Mouse (Mus musculus) hindbrain, embryonic 12.5 days (tissue): ENCODE measurements around the gene Xpo6. TPM values are rescaled to one million over a fixed set of nuclear protein-coding genes. Genes with fewer than 3 reads are reported as not detected.

ENCODE experiments used
- ATAC-seq: fragments of 200-750 bp; cut with Nextera tagmentation; 2 replicates; pipeline ENCODE4 v1.8.0; 2017; ENCODE audit warnings: moderate TSS enrichment; ENCODE audit not compliant: low FRiP score
- H3K27ac ChIP-seq: fragments of 300-500 bp; sonication (generic); 2 replicates; pipeline ENCODE4 v1.5.1; 2016; ENCODE audit warnings: mild to moderate bottlenecking
- H3K27me3 ChIP-seq: fragments of 300-500 bp; sonication (generic); 2 replicates; pipeline ENCODE4 v1.6.1; 2016; ENCODE audit warnings: mild to moderate bottlenecking
- H3K36me3 ChIP-seq: fragments of 300-500 bp; sonication (generic); 2 replicates; pipeline ENCODE4 v1.6.1; 2016; ENCODE audit warnings: mild to moderate bottlenecking
- H3K4me1 ChIP-seq: fragments of 300-500 bp; sonication (generic); 2 replicates; pipeline ENCODE4 v1.6.1; 2016
- H3K4me2 ChIP-seq: fragments of 300-500 bp; sonication (generic); replicated peaks from 2 replicates; pipeline ENCODE4 v1.6.1; 2016; ENCODE audit warnings: mild to moderate bottlenecking
- H3K4me3 ChIP-seq: fragments of 300-500 bp; sonication (generic); 2 replicates; pipeline ENCODE4 v1.5.1; 2016; ENCODE audit warnings: mild to moderate bottlenecking
- H3K9ac ChIP-seq: fragments of 300-500 bp; sonication (generic); 2 replicates; pipeline ENCODE4 v1.6.1; 2016; ENCODE audit warnings: mild to moderate bottlenecking, moderate library complexity
- H3K9me3 ChIP-seq: fragments of 300-500 bp; sonication (generic); replicated peaks from 2 replicates; pipeline ENCODE4 v1.6.1; 2016; ENCODE audit warnings: mild to moderate bottlenecking
- WGBS: fragments of 180-500 bp; shearing (Covaris S2); methylation state at CpG from one replicate; pipeline ENCODE4 v1.1.7; 2016; 5-methylcytosine and 5-hydroxymethylcytosine counted together
- polyA plus RNA-seq: library from polyadenylated mRNA; unstranded; fragments of >200 nt; fragmentation: Nextera tagmentation; extraction: Ambion mirVana; gene quantifications from 2 replicates; pipeline ENCODE4 v1.2.1, GENCODE M21; 2016

Gene Xpo6
- polyA plus RNA-seq, 1 experiment from 2014 or later = 67.9 TPM

DNA sequence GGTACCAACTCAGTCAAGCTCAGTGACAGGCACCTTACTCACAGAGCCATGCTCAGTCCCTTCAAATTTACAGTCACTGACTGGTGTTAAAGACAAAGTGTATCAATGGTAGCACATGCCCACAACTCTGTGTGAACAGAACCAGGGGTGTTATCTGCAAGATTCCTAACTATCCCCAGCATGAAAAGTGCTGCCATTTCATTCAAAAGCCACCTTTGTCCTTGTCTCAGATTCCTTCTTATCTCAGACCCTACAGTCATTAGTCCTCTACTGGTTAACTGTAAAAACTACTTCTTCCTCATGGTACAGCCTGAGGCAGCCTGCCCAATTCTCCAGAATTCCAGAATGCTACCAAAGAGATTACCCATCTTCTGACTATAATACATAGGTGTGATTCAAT is 14.3 kb downstream of the Xpo6 start:
- no peak for ATAC-seq
- Histone ChIP-seq H3K9me3 (no peaks in the 10 kb centered on the region), H3K9ac (no peak overlapping the region), H3K4me3 (no peak overlapping the region), H3K4me1 (peaks cover 20% of the 10 kb centered on the region), H3K4me2 (no peak overlapping the region), H3K27ac (no peak overlapping the region), H3K27me3 (no peaks in the 10 kb centered on the region), H3K36me3 (no peaks in the 10 kb centered on the region)

DNA sequence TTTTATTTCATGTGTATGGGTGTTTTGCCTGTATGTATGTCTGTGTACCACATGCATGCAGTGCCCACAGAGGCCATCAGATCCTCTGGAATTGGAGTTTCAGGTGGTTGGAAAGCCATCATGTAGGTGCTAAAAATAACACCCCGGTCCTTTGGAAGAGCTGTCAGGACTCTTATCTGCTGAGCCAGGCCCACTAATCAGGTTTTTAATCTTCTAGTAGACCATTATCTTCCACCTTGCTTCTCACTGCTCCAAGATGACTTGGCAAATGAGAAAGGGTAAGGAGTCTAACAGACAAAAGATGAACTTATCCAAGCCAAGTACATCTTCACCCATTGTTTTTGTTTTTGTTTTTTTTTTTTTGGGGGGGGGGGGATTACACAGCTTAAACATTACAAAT is 16.7 kb downstream of the Xpo6 start:
- H3K4me2 ChIP-seq = no peak overlapping the region
- H3K4me3 ChIP-seq = no peak overlapping the region
- H3K9me3 ChIP-seq = no peaks in the 10 kb centered on the region
- no peaks in the 10 kb centered on the region for H3K36me3 ChIP-seq
- 90% methylated on average over 1 of the region's 1 CpGs for WGBS
- H3K27me3 ChIP-seq = no peaks in the 10 kb centered on the region
- ATAC-seq = no peak
- peaks cover 19% of the 10 kb centered on the region for H3K4me1 ChIP-seq
- no peak overlapping the region for H3K27ac ChIP-seq
- H3K9ac ChIP-seq = no peak overlapping the region

DNA sequence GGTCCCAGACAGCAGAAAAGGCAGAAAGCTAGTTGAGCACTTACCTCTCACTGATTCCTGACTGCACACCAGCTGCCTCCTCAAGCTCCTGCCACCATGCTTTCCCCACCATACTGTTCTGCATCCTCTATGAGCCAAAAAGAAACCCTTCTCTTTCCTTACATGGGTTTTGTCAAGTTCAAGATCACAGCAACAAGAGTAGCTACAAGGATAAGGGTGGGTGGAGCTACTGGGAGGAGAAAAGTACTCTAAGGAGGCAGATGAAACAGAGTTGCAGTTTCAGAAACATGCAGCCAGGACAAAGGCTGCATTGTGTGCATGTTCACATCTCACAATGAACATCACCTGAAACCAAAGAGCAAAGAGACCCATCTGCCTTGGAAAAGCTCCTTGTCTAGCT is 18.8 kb downstream of the Xpo6 start:
- no peak for ATAC-seq
- Histone ChIP-seq H3K27ac (no peak overlapping the region), H3K4me1 (peaks cover 19% of the 10 kb centered on the region), H3K9me3 (no peaks in the 10 kb centered on the region), H3K4me2 (no peak overlapping the region), H3K27me3 (no peaks in the 10 kb centered on the region), H3K4me3 (no peak overlapping the region), H3K9ac (no peak overlapping the region), H3K36me3 (no peaks in the 10 kb centered on the region)

- Histone ChIP-seq H3K4me3 (no peak overlapping the region), H3K4me2 (no peak overlapping the region), H3K9me3 (no peaks in the 10 kb centered on the region), H3K27ac (no peak overlapping the region), H3K27me3 (no peaks in the 10 kb centered on the region), H3K4me1 (peaks cover 19% of the 10 kb centered on the region), H3K9ac (no peak overlapping the region), H3K36me3 (no peaks in the 10 kb centered on the region)
- 81% methylated on average over 3 of the region's 3 CpGs for WGBS
- no peak for ATAC-seq
Observed at GRCm38 (mm10) chr7:126180956-126181355, 19.3 kb downstream of the Xpo6 start.

- no peak for ATAC-seq
- no peak overlapping the region for H3K9ac ChIP-seq
- H3K27me3 ChIP-seq = no peaks in the 10 kb centered on the region
- H3K27ac ChIP-seq = no peak overlapping the region
- H3K4me3 ChIP-seq = no peak overlapping the region
- H3K4me1 ChIP-seq = peaks cover 19% of the 10 kb centered on the region
- no peaks in the 10 kb centered on the region; the same call in 1 of the 2 replicates for H3K36me3 ChIP-seq
- H3K4me2 ChIP-seq = no peak overlapping the region
- no peaks in the 10 kb centered on the region for H3K9me3 ChIP-seq
Observed at GRCm38 (mm10) chr7:126178804-126179203, 21.5 kb downstream of the Xpo6 start.

DNA sequence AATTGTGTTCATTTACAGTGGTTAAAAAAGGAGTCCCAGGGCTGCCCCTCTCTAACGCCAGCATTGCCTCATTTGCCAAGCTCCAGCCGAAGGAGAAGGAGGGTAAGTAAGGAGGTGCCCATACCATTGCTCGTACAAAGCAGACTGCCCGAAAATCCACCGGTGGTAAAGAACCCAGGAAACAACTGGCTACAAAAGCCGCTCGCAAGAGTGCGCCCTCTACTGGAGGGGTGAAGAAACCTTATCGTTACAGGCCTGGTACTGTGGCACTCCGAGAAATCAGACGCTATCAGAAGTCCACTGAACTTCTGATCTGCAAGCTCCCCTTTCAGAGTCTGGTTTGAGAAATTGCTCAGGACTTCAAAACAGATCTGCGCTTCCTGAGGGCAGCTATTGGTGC is 24.3 kb downstream of the Xpo6 start:
- peaks cover 6% of the 10 kb centered on the region; the same call in 1 of the 2 replicates for H3K4me1 ChIP-seq
- no peak overlapping the region for H3K27ac ChIP-seq
- no peak overlapping the region for H3K4me2 ChIP-seq
- no peaks in the 10 kb centered on the region for H3K9me3 ChIP-seq
- no peak for ATAC-seq
- no peak overlapping the region for H3K4me3 ChIP-seq
- no peak overlapping the region for H3K9ac ChIP-seq
- H3K27me3 ChIP-seq = no peaks in the 10 kb centered on the region
- WGBS = 93% methylated on average over 12 of the region's 12 CpGs
- peaks cover 14% of the 10 kb centered on the region for H3K36me3 ChIP-seq

DNA sequence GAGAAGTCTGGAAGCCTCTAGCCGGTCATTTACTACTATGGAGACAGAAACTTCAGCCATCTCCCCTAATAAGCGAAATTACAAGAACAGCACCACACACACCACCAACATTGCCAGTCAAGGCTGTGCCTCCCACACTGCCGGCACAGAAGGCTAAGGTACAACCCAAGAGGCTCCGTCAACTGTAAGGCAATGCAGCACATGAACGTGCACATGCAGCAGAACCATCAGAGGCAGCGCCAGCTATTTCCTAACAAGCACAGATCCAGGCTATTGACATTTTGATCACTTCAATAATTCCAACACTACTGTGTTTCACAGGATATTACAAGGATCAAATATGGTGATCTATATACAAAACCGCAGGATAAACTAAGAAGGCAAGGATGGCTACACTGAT is 24.8 kb downstream of the Xpo6 start:
- peaks cover 6% of the 10 kb centered on the region; the same call in 1 of the 2 replicates for H3K4me1 ChIP-seq
- no peak overlapping the region for H3K4me2 ChIP-seq
- ATAC-seq = no peak
- H3K27ac ChIP-seq = no peak overlapping the region
- no peaks in the 10 kb centered on the region for H3K27me3 ChIP-seq
- no peak overlapping the region for H3K4me3 ChIP-seq
- peaks cover 19% of the 10 kb centered on the region for H3K36me3 ChIP-seq
- WGBS = 91% methylated on average over 7 of the region's 7 CpGs
- no peaks in the 10 kb centered on the region for H3K9me3 ChIP-seq
- no peak overlapping the region for H3K9ac ChIP-seq

GRCm38 (mm10) chr7:126174863-126175262 is 25.4 kb downstream of the Xpo6 start:
- peaks cover 21% of the 10 kb centered on the region for H3K36me3 ChIP-seq
- WGBS = 89% methylated on average over 2 of the region's 2 CpGs
- H3K4me2 ChIP-seq = no peak overlapping the region
- no peak overlapping the region for H3K4me3 ChIP-seq
- ATAC-seq = no peak
- no peak overlapping the region for H3K27ac ChIP-seq
- peaks cover 6% of the 10 kb centered on the region; the same call in 1 of the 2 replicates for H3K4me1 ChIP-seq
- H3K27me3 ChIP-seq = no peaks in the 10 kb centered on the region
- H3K9me3 ChIP-seq = no peaks in the 10 kb centered on the region
- H3K9ac ChIP-seq = no peak overlapping the region

DNA sequence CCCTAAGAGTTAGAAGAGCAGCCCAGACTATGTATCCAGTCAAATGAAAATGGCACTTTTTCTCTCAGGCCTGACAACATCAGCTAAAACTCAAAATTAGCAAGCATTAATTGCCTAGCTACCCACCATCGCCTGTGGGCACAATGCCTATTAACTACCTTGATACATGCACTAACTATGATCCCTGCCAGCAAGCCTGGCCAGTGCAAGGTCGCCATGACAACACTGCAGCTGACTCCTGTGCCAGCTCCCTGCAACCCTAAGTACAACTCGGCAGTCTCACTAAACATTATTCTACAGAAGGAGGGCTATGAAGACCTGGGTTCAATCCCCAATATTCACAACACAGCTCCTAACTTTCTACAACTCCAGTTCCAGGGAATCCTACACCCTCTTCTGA is 28.3 kb downstream of the Xpo6 start:
- H3K36me3 ChIP-seq = peaks cover 34% of the 10 kb centered on the region
- no peaks in the 10 kb centered on the region for H3K27me3 ChIP-seq
- WGBS = 74% methylated on average over 3 of the region's 3 CpGs

GRCm38 (mm10) chr7:126168584-126168983 is 31.7 kb downstream of the Xpo6 start:
- no peak for ATAC-seq
- H3K27ac ChIP-seq = no peak overlapping the region
- no peaks in the 10 kb centered on the region for H3K4me1 ChIP-seq
- 99% methylated on average over 6 of the region's 6 CpGs for WGBS
- no peak overlapping the region for H3K4me2 ChIP-seq
- no peak overlapping the region for H3K9ac ChIP-seq
- H3K27me3 ChIP-seq = no peaks in the 10 kb centered on the region
- no peak overlapping the region for H3K4me3 ChIP-seq
- H3K9me3 ChIP-seq = no peaks in the 10 kb centered on the region
- peaks cover 53% of the 10 kb centered on the region for H3K36me3 ChIP-seq

More for the DNA sequence above, 28.3 kb downstream of the Xpo6 start:
- no peaks in the 10 kb centered on the region for H3K9me3 ChIP-seq
- no peak overlapping the region for H3K27ac ChIP-seq
- no peak for ATAC-seq
- H3K9ac ChIP-seq = no peak overlapping the region
- no peak overlapping the region for H3K4me3 ChIP-seq
- H3K4me2 ChIP-seq = no peak overlapping the region
- H3K4me1 ChIP-seq = 0 out of 2 replicates have a peak, but pooled peaks cover 2% of the 10 kb centered on the region

DNA sequence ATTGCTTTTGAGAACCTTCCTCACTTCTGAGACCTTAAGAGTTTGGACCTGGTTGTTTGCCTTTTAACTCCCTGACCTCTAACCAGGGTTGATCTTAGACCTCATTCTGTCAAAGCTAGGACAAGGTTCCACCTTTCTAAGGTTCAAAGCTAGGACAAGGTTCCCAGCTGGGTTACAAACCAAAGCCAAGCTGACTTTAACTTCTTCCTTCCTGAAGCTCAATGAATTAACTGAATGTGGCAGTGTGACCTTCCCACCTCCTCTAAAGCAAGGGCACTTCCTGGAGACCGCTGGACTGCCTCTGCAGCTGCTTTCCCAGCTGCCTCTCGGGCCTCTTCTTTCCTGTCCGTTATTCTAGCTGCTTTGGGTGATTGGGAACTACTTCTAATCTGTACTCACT is 32.9 kb downstream of the Xpo6 start:
- H3K9me3 ChIP-seq = no peaks in the 10 kb centered on the region
- H3K4me3 ChIP-seq = no peak overlapping the region
- H3K27me3 ChIP-seq = no peaks in the 10 kb centered on the region
- no peak for ATAC-seq
- H3K4me2 ChIP-seq = no peak overlapping the region
- H3K36me3 ChIP-seq = peaks cover 50% of the 10 kb centered on the region
- no peak overlapping the region for H3K27ac ChIP-seq
- H3K9ac ChIP-seq = no peak overlapping the region
- WGBS = 73% methylated on average over 3 of the region's 3 CpGs
- no peaks in the 10 kb centered on the region for H3K4me1 ChIP-seq

GRCm38 (mm10) chr7:126166571-126166970 is 33.7 kb downstream of the Xpo6 start:
- H3K9ac ChIP-seq = no peak overlapping the region
- no peak overlapping the region for H3K4me2 ChIP-seq
- no peaks in the 10 kb centered on the region for H3K4me1 ChIP-seq
- H3K27ac ChIP-seq = no peak overlapping the region
- peaks cover 45% of the 10 kb centered on the region for H3K36me3 ChIP-seq
- no peaks in the 10 kb centered on the region for H3K27me3 ChIP-seq
- ATAC-seq = no peak
- H3K9me3 ChIP-seq = no peaks in the 10 kb centered on the region
- H3K4me3 ChIP-seq = no peak overlapping the region

DNA sequence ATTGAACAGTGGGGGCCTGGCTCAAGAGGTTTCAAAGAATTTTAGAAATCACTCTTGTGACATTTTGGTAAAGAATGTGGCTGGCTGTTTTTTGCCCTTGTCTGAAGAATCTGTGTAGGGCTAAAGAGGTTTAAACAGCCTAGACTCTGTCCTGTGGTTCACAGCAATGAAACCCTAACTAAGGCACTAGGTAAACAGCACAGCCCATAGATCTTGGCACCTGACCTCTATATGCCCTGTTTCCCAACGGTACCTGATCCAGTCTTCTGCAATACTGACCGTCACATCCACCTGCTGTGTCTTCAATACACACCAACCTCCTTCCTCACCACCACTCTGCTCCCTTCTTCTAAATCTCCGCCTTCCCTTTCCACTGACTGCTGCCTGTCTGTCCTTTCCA is 42.1 kb downstream of the Xpo6 start:
- H3K9ac ChIP-seq = no peak overlapping the region
- ATAC-seq = no peak

GRCm38 (mm10) chr7:126155746-126156145 is 44.6 kb downstream of the Xpo6 start:
- WGBS = 97% methylated on average over 1 of the region's 1 CpGs
- no peak overlapping the region for H3K9ac ChIP-seq
- H3K4me3 ChIP-seq = no peak overlapping the region
- no peaks in the 10 kb centered on the region for H3K4me1 ChIP-seq
- no peak overlapping the region for H3K4me2 ChIP-seq
- H3K36me3 ChIP-seq = peaks cover 64% of the 10 kb centered on the region
- no peaks in the 10 kb centered on the region for H3K27me3 ChIP-seq
- H3K27ac ChIP-seq = no peak overlapping the region
- ATAC-seq = no peak
- H3K9me3 ChIP-seq = no peaks in the 10 kb centered on the region

More for the DNA sequence above, 42.1 kb downstream of the Xpo6 start:
- no peak overlapping the region for H3K4me2 ChIP-seq
- 92% methylated on average over 3 of the region's 3 CpGs for WGBS
- no peaks in the 10 kb centered on the region for H3K4me1 ChIP-seq
- H3K36me3 ChIP-seq = peaks cover 48% of the 10 kb centered on the region
- H3K27ac ChIP-seq = no peak overlapping the region
- no peaks in the 10 kb centered on the region for H3K27me3 ChIP-seq
- no peak overlapping the region for H3K4me3 ChIP-seq
- H3K9me3 ChIP-seq = no peaks in the 10 kb centered on the region
